Mouse (Mus musculus) liver, postnatal 0 days (tissue): ENCODE results near the gene Tshz2. TPM values are rescaled to one million over a fixed set of nuclear protein-coding genes. Genes with fewer than 3 reads are reported as not detected.

ENCODE experiments used
- ATAC-seq: fragments of 200-750 bp; cut with Nextera tagmentation; 2 replicates; pipeline ENCODE4 v1.8.0; 2017; ENCODE audit warnings: mild to moderate bottlenecking, moderate library complexity
- DNase-seq: peaks from one replicate; pipeline ENCODE4 v3.0.0-alpha.2; 2016
- H3K27ac ChIP-seq: fragments of 300-500 bp; sonication (generic); 2 replicates; pipeline ENCODE4 v1.5.1; 2014; ENCODE audit warnings: antibody characterized with exemption, moderate library complexity, mild to moderate bottlenecking, low read depth
- H3K27me3 ChIP-seq: fragments of 300-500 bp; sonication (generic); 2 replicates; pipeline ENCODE4 v1.6.1; 2014; ENCODE audit warnings: low read length, control low read depth, mixed read lengths; ENCODE audit not compliant: insufficient read depth
- H3K36me3 ChIP-seq: fragments of 300-500 bp; sonication (generic); replicated peaks from 2 replicates; pipeline ENCODE4 v1.6.1; 2014; ENCODE audit warnings: mild to moderate bottlenecking, control low read depth, low read length, moderate library complexity, mixed read lengths; ENCODE audit not compliant: insufficient read depth
- H3K4me1 ChIP-seq: fragments of 300-500 bp; sonication (generic); 2 replicates; pipeline ENCODE4 v1.6.1; 2014; ENCODE audit warnings: antibody characterized with exemption, mild to moderate bottlenecking, control low read depth; ENCODE audit not compliant: insufficient read depth
- H3K4me2 ChIP-seq: fragments of 300-500 bp; sonication (generic); 2 replicates; pipeline ENCODE4 v1.6.1; 2014; ENCODE audit warnings: low read depth, mild to moderate bottlenecking, low read length, moderate library complexity, mixed read lengths
- H3K4me3 ChIP-seq: fragments of 300-500 bp; sonication (generic); 2 replicates; pipeline ENCODE4 v1.5.1; 2014; ENCODE audit warnings: low read depth, low read length
- H3K9ac ChIP-seq: fragments of 300-500 bp; sonication (generic); replicated peaks from 2 replicates; pipeline ENCODE4 v1.6.1; 2014; ENCODE audit warnings: mild to moderate bottlenecking, moderate library complexity
- H3K9me3 ChIP-seq: fragments of 300-500 bp; sonication (generic); 2 replicates; pipeline ENCODE4 v1.6.1; 2016; ENCODE audit warnings: mild to moderate bottlenecking, control low read depth, low read length, mixed read lengths
- CTCF ChIP-seq: sonication (generic); IDR thresholded peaks from 2 replicates; pipeline ENCODE4 v1.5.1; 2016; ENCODE audit warnings: antibody characterized with exemption, low read depth
- EP300 ChIP-seq: IDR thresholded peaks from 2 replicates; pipeline ENCODE4 v1.6.1; 2016; ENCODE audit warnings: antibody characterized with exemption, low read depth, mild to moderate bottlenecking
- WGBS: fragments of 180-500 bp; shearing (Covaris S2); extraction: QIAGEN DNeasy Blood & Tissue Kit; methylation state at CpG from one replicate; pipeline ENCODE4 v1.1.7; 2014; ENCODE audit not compliant: insufficient replicate concordance; 5-methylcytosine and 5-hydroxymethylcytosine counted together
- polyA plus RNA-seq: library from polyadenylated mRNA; unstranded; fragments of >200 nt; fragmentation: Nextera tagmentation; extraction: Ambion mirVana; gene quantifications from 2 replicates; pipeline ENCODE4 v1.2.1, GENCODE M21; 2015

Tshz2 gene
- polyA plus RNA-seq, 1 experiment from 2014 or later = 1.5 TPM

DNA sequence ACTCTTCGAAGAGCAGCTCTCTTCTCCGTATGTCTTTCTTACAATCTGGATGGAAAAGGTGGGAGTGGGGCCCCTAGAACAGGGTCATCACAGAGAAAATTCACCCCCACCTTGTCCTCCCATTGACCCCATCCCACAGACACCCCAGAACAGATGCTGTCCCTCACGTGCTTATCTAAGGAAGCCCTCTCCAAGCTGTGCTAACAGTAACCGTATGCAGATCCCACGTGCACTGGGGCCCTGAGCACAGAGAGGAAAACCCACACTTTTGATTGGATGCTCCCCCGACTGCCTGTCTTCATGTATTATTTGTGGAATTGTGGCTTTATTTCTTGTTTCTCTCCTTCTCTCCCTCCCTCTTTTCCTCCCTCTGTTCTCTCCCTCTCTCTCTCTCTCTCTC lies 229.9 kb downstream of the Tshz2 start:
- H3K4me3 ChIP-seq = no peak overlapping the region
- ATAC-seq (no peak), DNase-seq (no peak)
- no peak overlapping the region for H3K4me2 ChIP-seq
- no peak overlapping the region for H3K9ac ChIP-seq
- H3K27me3 ChIP-seq = no peaks in the 10 kb centered on the region
- TF ChIP-seq CTCF = no peak
- no peaks in the 10 kb centered on the region for H3K4me1 ChIP-seq
- WGBS = 44% methylated on average over 6 of the region's 6 CpGs
- no peak overlapping the region for H3K27ac ChIP-seq
- no peaks in the 10 kb centered on the region for H3K9me3 ChIP-seq
- no peaks in the 10 kb centered on the region for H3K36me3 ChIP-seq

DNA sequence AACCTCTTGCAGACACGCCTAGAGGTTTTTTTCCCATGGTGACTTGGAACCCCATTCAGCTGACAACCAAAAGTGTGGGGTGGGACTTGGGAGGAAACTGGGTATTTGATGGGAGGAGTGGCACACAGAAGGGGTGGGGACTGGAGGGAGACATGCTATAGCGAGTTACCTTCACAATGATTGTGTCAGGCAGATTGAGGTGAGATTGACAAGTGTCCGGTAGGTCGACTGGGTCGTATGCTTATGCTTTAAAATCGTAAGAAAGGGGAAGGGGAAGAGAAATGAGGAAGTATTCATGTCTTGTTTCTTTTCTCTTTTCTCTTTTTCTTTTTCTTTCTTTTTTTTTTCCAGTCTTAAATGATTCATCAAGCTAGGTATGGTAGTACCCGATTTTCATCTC lies 236.7 kb downstream of the Tshz2 start:
- ATAC-seq (no peak), DNase-seq (no peak)
- no peak overlapping the region for H3K4me3 ChIP-seq
- H3K27me3 ChIP-seq = no peaks in the 10 kb centered on the region
- H3K9ac ChIP-seq = no peak overlapping the region
- no peak overlapping the region for H3K4me2 ChIP-seq
- H3K36me3 ChIP-seq = no peaks in the 10 kb centered on the region
- TF ChIP-seq EP300 (no peak), CTCF (no peak)
- 44% methylated on average over 7 of the region's 7 CpGs for WGBS
- no peaks in the 10 kb centered on the region for H3K4me1 ChIP-seq
- H3K27ac ChIP-seq = no peak overlapping the region
- no peaks in the 10 kb centered on the region for H3K9me3 ChIP-seq

DNA sequence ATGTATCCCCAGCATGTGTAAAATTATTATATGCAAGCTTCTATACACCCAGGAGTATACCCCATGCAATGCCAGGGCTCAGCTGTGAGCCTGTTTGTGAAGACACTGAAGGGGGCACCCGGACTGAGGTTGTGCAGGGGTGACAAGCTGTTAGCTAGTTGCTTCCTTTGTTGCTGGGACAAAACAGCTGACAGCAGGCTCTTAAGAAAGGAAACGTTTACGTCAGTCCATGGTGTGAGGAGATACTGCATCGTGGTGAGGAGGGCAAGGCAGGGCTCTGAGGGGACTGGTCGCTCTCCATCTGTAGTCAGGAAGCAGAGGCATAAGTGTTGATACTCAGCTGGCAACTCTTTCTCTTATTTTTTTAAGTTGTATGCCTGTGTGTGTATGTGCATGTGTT lies 237.7 kb downstream of the Tshz2 start:
- TF ChIP-seq CTCF (no peak), EP300 (no peak)
- no peaks in the 10 kb centered on the region for H3K9me3 ChIP-seq
- DNase-seq = no peak

DNA sequence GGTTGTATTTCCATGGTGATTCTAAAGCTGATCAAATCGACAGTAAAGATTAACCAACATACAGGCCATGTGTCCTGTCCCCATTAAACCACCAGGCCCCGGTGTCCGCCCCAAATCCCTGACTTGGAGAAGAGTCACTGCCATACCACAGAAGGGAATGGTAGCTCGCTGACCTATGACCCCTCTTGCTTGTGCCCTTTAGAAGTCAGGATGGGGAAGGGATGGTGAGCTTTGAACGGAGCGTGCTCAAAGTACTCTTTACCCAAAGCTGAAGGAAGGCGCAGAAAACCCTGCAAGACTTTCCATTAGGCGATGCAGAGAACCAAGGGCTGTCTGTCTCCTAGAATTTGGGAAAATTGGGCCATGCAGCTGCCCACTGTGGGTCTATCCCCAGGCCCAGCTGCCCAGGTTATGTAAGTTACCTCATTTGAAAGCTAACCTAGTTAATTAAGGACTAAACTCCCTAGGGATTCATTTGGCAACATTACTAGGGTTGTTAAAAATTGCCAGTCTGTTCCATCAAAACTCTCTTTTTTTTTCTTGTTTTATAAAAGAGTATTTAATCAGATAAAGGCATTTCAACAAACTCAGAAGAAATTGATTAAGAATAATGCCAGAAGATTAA lies 238.7 kb downstream of the Tshz2 start:
- TF ChIP-seq CTCF (no peak), EP300 (no peak)
- WGBS = 79% methylated on average over 8 of the region's 8 CpGs
- Histone ChIP-seq H3K27me3 (no peaks in the 10 kb centered on the region), H3K36me3 (no peaks in the 10 kb centered on the region), H3K4me2 (no peak overlapping the region), H3K4me3 (no peak overlapping the region), H3K9me3 (no peaks in the 10 kb centered on the region), H3K9ac (no peak overlapping the region), H3K27ac (no peak overlapping the region), H3K4me1 (no peaks in the 10 kb centered on the region)
- DNase-seq (no peak), ATAC-seq (no peak)

More for the DNA sequence above, 237.7 kb downstream of the Tshz2 start:
- no peaks in the 10 kb centered on the region for H3K4me1 ChIP-seq
- H3K36me3 ChIP-seq = no peaks in the 10 kb centered on the region
- H3K27me3 ChIP-seq = no peaks in the 10 kb centered on the region
- H3K9ac ChIP-seq = no peak overlapping the region
- no peak for ATAC-seq
- H3K4me3 ChIP-seq = no peak overlapping the region
- no peak overlapping the region for H3K27ac ChIP-seq
- H3K4me2 ChIP-seq = no peak overlapping the region
- WGBS = 29% methylated on average over 5 of the region's 5 CpGs

DNA sequence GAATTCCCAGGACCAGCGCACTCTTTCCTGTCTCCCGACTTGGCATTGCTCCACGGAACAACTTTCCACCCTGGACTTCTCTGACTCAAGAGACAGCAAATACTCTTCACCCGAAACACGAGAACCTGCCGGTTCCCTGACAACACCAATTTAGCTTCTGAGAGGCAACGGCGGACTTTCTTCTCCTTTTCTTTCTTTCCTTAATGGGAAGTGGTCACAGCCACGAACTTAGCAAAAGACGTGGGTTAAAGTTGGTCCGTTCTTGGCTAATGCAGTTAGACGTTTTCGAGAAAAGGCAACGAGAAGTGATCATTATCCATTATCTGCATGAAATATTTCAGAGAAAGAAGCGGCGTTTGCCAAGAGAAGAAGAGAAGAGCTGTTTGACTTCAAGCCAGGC lies 240.6 kb downstream of the Tshz2 start:
- Histone ChIP-seq H3K27ac (no peak overlapping the region), H3K4me3 (no peak overlapping the region)
- WGBS = 35% methylated on average over 16 of the region's 16 CpGs

DNA sequence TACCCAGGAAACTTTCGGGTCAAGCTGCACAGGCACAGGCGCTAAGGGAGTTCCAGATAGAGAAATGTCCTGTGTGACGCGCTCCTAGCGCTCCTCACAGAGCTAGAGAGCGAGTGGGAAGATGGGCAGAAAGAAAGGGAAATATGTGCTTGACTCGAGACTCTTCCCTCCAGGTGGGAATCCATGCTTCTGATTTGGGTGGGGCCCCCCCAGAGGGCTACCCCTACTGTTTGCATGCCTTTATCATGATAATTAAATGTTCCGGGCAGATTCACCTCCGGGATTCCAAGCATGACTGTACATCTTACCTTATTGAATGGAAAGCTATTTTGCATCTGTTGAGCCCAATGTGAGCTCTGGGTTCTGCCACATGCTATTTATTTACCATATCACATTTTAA lies 255.1 kb downstream of the Tshz2 start:
- 84% methylated on average over 9 of the region's 9 CpGs for WGBS

More for the DNA sequence above, 240.6 kb downstream of the Tshz2 start:
- 0 out of 2 replicates have a peak overlapping the region, but pooled peaks have one; percentile 27 for H3K4me2 ChIP-seq
- no peaks in the 10 kb centered on the region for H3K9me3 ChIP-seq
- no peaks in the 10 kb centered on the region for H3K36me3 ChIP-seq
- H3K27me3 ChIP-seq = no peaks in the 10 kb centered on the region
- no peaks in the 10 kb centered on the region for H3K4me1 ChIP-seq
- H3K9ac ChIP-seq = no peak overlapping the region
- DNase-seq (no peak), ATAC-seq (no peak)
- TF ChIP-seq EP300 (no peak), CTCF (no peak)

More for the DNA sequence above, 255.1 kb downstream of the Tshz2 start:
- Histone ChIP-seq H3K9me3 (no peaks in the 10 kb centered on the region), H3K27ac (no peak overlapping the region), H3K4me2 (no peak overlapping the region), H3K36me3 (no peaks in the 10 kb centered on the region), H3K27me3 (no peaks in the 10 kb centered on the region), H3K4me1 (no peaks in the 10 kb centered on the region), H3K4me3 (no peak overlapping the region), H3K9ac (no peak overlapping the region)
- TF ChIP-seq EP300 (no peak), CTCF (no peak)
- ATAC-seq (no peak), DNase-seq (no peak)
